Mouse (Mus musculus) kidney, adult 2 months (tissue): Measurements from ENCODE around the gene Gpc6. TPM values are rescaled to one million over a fixed set of nuclear protein-coding genes. Genes with fewer than 3 reads are reported as not detected.

Experiments used
- DNase-seq: peaks from one replicate; pipeline ENCODE4 v3.0.0; 2021
- H3K27ac ChIP-seq: fragments of 200-500 bp; 2 replicates; pipeline ENCODE4 v1.5.1; 2012; ENCODE audit warnings: low read depth, low read length, control low read depth, inconsistent platforms; ENCODE audit not compliant: insufficient read depth
- H3K27me3 ChIP-seq: fragments of 200-500 bp; replicated peaks from 2 replicates; pipeline ENCODE4 v1.6.1; 2012; ENCODE audit warnings: mild to moderate bottlenecking, moderate library complexity, low read length, inconsistent platforms; ENCODE audit not compliant: control insufficient read depth, insufficient read depth
- H3K36me3 ChIP-seq: fragments of 200-500 bp; 2 replicates; pipeline ENCODE4 v1.6.1; 2012; ENCODE audit warnings: mild to moderate bottlenecking, moderate library complexity, low read length, inconsistent platforms; ENCODE audit not compliant: control insufficient read depth, insufficient read depth
- H3K4me1 ChIP-seq: fragments of 200-500 bp; 2 replicates; pipeline ENCODE4 v1.6.1; 2011; ENCODE audit warnings: low read length; ENCODE audit not compliant: control insufficient read depth, insufficient read depth
- H3K4me3 ChIP-seq: fragments of 200-500 bp; 2 replicates; pipeline ENCODE4 v1.5.1; 2011; ENCODE audit warnings: mild to moderate bottlenecking, low read depth, low read length, control low read depth; ENCODE audit not compliant: insufficient read depth
- CTCF ChIP-seq: fragments of 200-500 bp; conservative IDR thresholded peaks from 2 replicates; pipeline ENCODE4 v1.5.1; 2011; ENCODE audit warnings: low read depth, mild to moderate bottlenecking, control low read depth, low read length, moderate library complexity, mixed read lengths; ENCODE audit not compliant: insufficient read depth, insufficient read length
- POLR2A ChIP-seq: fragments of 200-500 bp; IDR thresholded peaks from one replicate; pipeline ENCODE4 v1.6.1; 2011; ENCODE audit warnings: low read depth, low read length, control low read depth
- WGBS: fragments of 180-500 bp; shearing (Covaris S2); methylation state at CpG from one replicate; pipeline ENCODE4 v1.1.7; 2018; 5-methylcytosine and 5-hydroxymethylcytosine counted together
- polyA plus RNA-seq: library from polyadenylated mRNA; depleted of rRNA; stranded (reverse); fragments of >200 nt; gene quantifications from 2 replicates; pipeline ENCODE4 v1.2.3, GENCODE M21; 2012

The Gpc6 gene
- polyA plus RNA-seq, 1 experiment, result 3.4 TPM

- Histone ChIP-seq H3K27ac (no peak overlapping the region), H3K36me3 (no peaks in the 10 kb centered on the region), H3K4me1 (no peaks in the 10 kb centered on the region), H3K27me3 (no peaks in the 10 kb centered on the region), H3K4me3 (no peak overlapping the region)
- 51% methylated on average over 3 of the region's 3 CpGs for WGBS
- no peak for TF ChIP-seq POLR2A
- DNase-seq, result no peak
These were observed 526.4 kb downstream of the Gpc6 start for GRCm38 (mm10) chr14:117451391-117451991.

GRCm38 (mm10) chr14:117452150-117452549 lies 527.0 kb downstream of the Gpc6 start:
- WGBS, result 85% methylated on average over 7 of the region's 7 CpGs
- H3K27me3 ChIP-seq, result no peaks in the 10 kb centered on the region
- H3K27ac ChIP-seq, result no peak overlapping the region
- no peaks in the 10 kb centered on the region for H3K4me1 ChIP-seq
- no peaks in the 10 kb centered on the region for H3K36me3 ChIP-seq
- no peak overlapping the region for H3K4me3 ChIP-seq
- TF ChIP-seq CTCF (no peak), POLR2A (no peak)
- DNase-seq, result no peak

- WGBS, result 31% methylated on average over 2 of the region's 2 CpGs
- H3K27ac ChIP-seq, result no peak overlapping the region
- TF ChIP-seq POLR2A, result no peak
- no peak for TF ChIP-seq CTCF
- peak; percentile 50 for DNase-seq
- H3K27me3 ChIP-seq, result no peaks in the 10 kb centered on the region
- no peak overlapping the region for H3K4me3 ChIP-seq
- H3K36me3 ChIP-seq, result no peaks in the 10 kb centered on the region
- H3K4me1 ChIP-seq, result no peaks in the 10 kb centered on the region
These were observed 548.3 kb downstream of the Gpc6 start for GRCm38 (mm10) chr14:117473378-117473777.

DNA sequence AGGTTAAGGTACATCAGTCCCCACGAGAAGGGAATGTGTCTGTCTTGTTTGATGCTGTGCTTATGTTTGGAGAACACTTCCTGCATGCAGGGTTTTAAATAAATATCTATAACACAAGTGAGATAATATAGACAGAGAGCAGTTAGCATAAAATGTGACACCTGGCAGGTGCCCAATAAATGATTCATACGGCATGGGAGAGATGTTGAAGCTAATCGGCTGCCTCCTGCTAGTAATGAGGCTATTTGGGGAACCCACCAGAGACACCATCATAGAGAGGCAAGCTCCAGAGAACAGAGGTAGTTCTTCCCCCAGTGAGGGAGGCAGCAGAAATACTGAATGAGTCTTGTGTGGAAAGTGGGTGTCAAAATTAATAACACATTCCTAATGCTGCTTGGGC lies 553.8 kb downstream of the Gpc6 start:
- Histone ChIP-seq H3K27me3 (no peaks in the 10 kb centered on the region), H3K27ac (no peak overlapping the region), H3K36me3 (no peaks in the 10 kb centered on the region), H3K4me1 (no peaks in the 10 kb centered on the region), H3K4me3 (no peak overlapping the region)
- WGBS, result 61% methylated on average over 3 of the region's 3 CpGs
- no peak for TF ChIP-seq POLR2A
- TF ChIP-seq CTCF, result no peak
- no peak for DNase-seq

GRCm38 (mm10) chr14:117487161-117487754 lies 562.1 kb downstream of the Gpc6 start:
- 88% methylated on average over 4 of the region's 4 CpGs for WGBS
- Histone ChIP-seq H3K4me3 (no peak overlapping the region), H3K36me3 (no peaks in the 10 kb centered on the region), H3K27ac (no peak overlapping the region), H3K27me3 (no peaks in the 10 kb centered on the region), H3K4me1 (no peaks in the 10 kb centered on the region)
- DNase-seq, result no peak
- TF ChIP-seq POLR2A (no peak), CTCF (no peak)

DNA sequence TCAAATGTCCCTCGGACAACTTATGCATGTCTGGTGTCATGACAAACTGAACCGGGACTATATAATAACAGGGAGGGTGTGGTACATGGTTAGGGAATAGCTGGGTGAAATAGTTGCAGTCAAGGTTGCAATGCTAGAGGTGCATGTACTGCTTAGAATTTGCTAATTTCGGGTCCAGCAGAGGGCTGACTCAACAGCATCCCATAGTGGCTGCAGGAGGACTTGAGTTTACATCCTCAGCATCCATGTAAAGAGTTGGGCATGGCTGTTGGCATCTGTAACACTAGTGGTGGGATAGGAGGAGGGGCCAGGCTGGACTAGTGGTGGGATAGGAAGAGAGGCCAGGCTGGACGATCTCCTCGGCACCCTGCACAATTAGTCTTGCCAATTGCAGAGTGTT lies 565.4 kb downstream of the Gpc6 start:
- no peak for TF ChIP-seq POLR2A
- no peak for TF ChIP-seq CTCF
- Histone ChIP-seq H3K27me3 (no peaks in the 10 kb centered on the region), H3K4me1 (no peaks in the 10 kb centered on the region), H3K27ac (no peak overlapping the region), H3K36me3 (no peaks in the 10 kb centered on the region), H3K4me3 (no peak overlapping the region)
- WGBS, result 76% methylated on average over 5 of the region's 5 CpGs
- no peak for DNase-seq

GRCm38 (mm10) chr14:117495118-117495517 lies 570.0 kb downstream of the Gpc6 start:
- H3K4me1 ChIP-seq, result no peaks in the 10 kb centered on the region
- WGBS, result 68% methylated on average over 3 of the region's 3 CpGs
- H3K4me3 ChIP-seq, result no peak overlapping the region
- no peaks in the 10 kb centered on the region for H3K27me3 ChIP-seq
- H3K27ac ChIP-seq, result no peak overlapping the region
- no peaks in the 10 kb centered on the region for H3K36me3 ChIP-seq
- no peak for TF ChIP-seq POLR2A
- no peak for TF ChIP-seq CTCF
- DNase-seq, result no peak

- DNase-seq, result no peak
- Histone ChIP-seq H3K27ac (no peak overlapping the region), H3K4me3 (no peak overlapping the region), H3K27me3 (no peaks in the 10 kb centered on the region), H3K36me3 (no peaks in the 10 kb centered on the region), H3K4me1 (no peaks in the 10 kb centered on the region; the same call in 1 of the 2 replicates)
- WGBS, result 48% methylated on average over 6 of the region's 6 CpGs
- TF ChIP-seq CTCF, result no peak
- no peak for TF ChIP-seq POLR2A
These were observed 573.7 kb downstream of the Gpc6 start for GRCm38 (mm10) chr14:117498785-117499184.
